Mouse (Mus musculus) forebrain, embryonic 13.5 days (tissue): ENCODE data around the gene Kif17. TPM values are rescaled to one million over a fixed set of nuclear protein-coding genes. Genes with fewer than 3 reads are reported as not detected.

Experiments used
- ATAC-seq: fragments of 200-750 bp; cut with Nextera tagmentation; 2 replicates; pipeline ENCODE4 v1.8.0; 2017
- H3K27ac ChIP-seq: fragments of 300-500 bp; sonication (generic); 2 replicates; pipeline ENCODE4 v1.5.1; 2015; ENCODE audit warnings: inconsistent platforms, mild to moderate bottlenecking, moderate library complexity
- H3K27me3 ChIP-seq: fragments of 300-500 bp; sonication (generic); 2 replicates; pipeline ENCODE4 v1.6.1; 2015; ENCODE audit warnings: mild to moderate bottlenecking, inconsistent platforms
- H3K36me3 ChIP-seq: fragments of 300-500 bp; sonication (generic); 2 replicates; pipeline ENCODE4 v1.6.1; 2015; ENCODE audit warnings: mild to moderate bottlenecking, inconsistent platforms; ENCODE audit not compliant: poor library complexity, severe bottlenecking
- H3K4me1 ChIP-seq: fragments of 300-500 bp; sonication (generic); 2 replicates; pipeline ENCODE4 v1.6.1; 2015; ENCODE audit warnings: inconsistent platforms
- H3K4me2 ChIP-seq: fragments of 300-500 bp; sonication (generic); 2 replicates; pipeline ENCODE4 v1.6.1; 2015; ENCODE audit warnings: inconsistent platforms, mild to moderate bottlenecking, moderate library complexity
- H3K4me3 ChIP-seq: fragments of 300-500 bp; sonication (generic); 2 replicates; pipeline ENCODE4 v1.5.1; 2015; ENCODE audit warnings: mild to moderate bottlenecking, inconsistent platforms
- H3K9ac ChIP-seq: fragments of 300-500 bp; sonication (generic); 2 replicates; pipeline ENCODE4 v1.6.1; 2015; ENCODE audit warnings: mild to moderate bottlenecking, inconsistent platforms
- H3K9me3 ChIP-seq: fragments of 300-500 bp; sonication (generic); replicated peaks from 2 replicates; pipeline ENCODE4 v1.6.1; 2016; ENCODE audit warnings: inconsistent platforms
- WGBS: fragments of 180-500 bp; shearing (Covaris S2); methylation state at CpG from one replicate; pipeline ENCODE4 v1.1.7; 2015; 5-methylcytosine and 5-hydroxymethylcytosine counted together
- polyA plus RNA-seq: library from polyadenylated mRNA; unstranded; fragments of >200 nt; fragmentation: Nextera tagmentation; extraction: Ambion mirVana; gene quantifications from 2 replicates; pipeline ENCODE4 v1.2.1, GENCODE M21; 2015

Kif17 gene
- 0.59 and 0.77 TPM in 2 replicates for polyA plus RNA-seq

GRCm38 (mm10) chr4:138250088-138250960 lies at the start of gene Kif17, which contains the start of gene Sh2d5:
Gene Kif17, plus strand, starts transcription at chr4:138250435.
Gene Sh2d5, plus strand, starts transcription at chr4:138250403.
- H3K27ac ChIP-seq = peak within 1 kb of the TSS; percentile 19; the same call in 1 of the 2 replicates
- peak; percentile 92 for ATAC-seq

GRCm38 (mm10) chr4:138200769-138201168 lies 49.5 kb upstream of the Kif17 start:
- no peaks in the 10 kb centered on the region for H3K27me3 ChIP-seq
- no peak overlapping the region for H3K4me3 ChIP-seq
- no peak overlapping the region for H3K4me2 ChIP-seq
- no peaks in the 10 kb centered on the region for H3K9me3 ChIP-seq
- no peak overlapping the region for H3K27ac ChIP-seq
- no peak overlapping the region for H3K9ac ChIP-seq
- no peaks in the 10 kb centered on the region for H3K4me1 ChIP-seq
- H3K36me3 ChIP-seq = peaks cover 96% of the 10 kb centered on the region
- ATAC-seq = no peak
- 95% methylated on average over 3 of the region's 3 CpGs for WGBS

More at GRCm38 (mm10) chr4:138250088-138250960, at the start of gene Kif17, which contains the start of gene Sh2d5:
- Histone ChIP-seq H3K27me3 (peaks cover 61% of the 10 kb centered on the region), H3K9ac (peak within 1 kb of the TSS; percentile 63), H3K9me3 (no peaks in the 10 kb centered on the region), H3K4me1 (peaks cover 34% of the 10 kb centered on the region), H3K36me3 (peaks cover 27% of the 10 kb centered on the region), H3K4me3 (peak within 1 kb of the TSS; percentile 54), H3K4me2 (peak within 1 kb of the TSS; percentile 98)
- under 1% methylated on average over 57 of the region's 74 CpGs for WGBS

- H3K9me3 ChIP-seq = no peaks in the 10 kb centered on the region
- no peak overlapping the region for H3K27ac ChIP-seq
- no peaks in the 10 kb centered on the region for H3K4me1 ChIP-seq
- no peak overlapping the region for H3K9ac ChIP-seq
- H3K36me3 ChIP-seq = peaks cover 94% of the 10 kb centered on the region
- 88% methylated on average over 9 of the region's 9 CpGs for WGBS
- no peaks in the 10 kb centered on the region for H3K27me3 ChIP-seq
- no peak overlapping the region for H3K4me2 ChIP-seq
- no peak for ATAC-seq
- H3K4me3 ChIP-seq = no peak overlapping the region
These were observed 48.5 kb upstream of the Kif17 start for GRCm38 (mm10) chr4:138201696-138202095.

DNA sequence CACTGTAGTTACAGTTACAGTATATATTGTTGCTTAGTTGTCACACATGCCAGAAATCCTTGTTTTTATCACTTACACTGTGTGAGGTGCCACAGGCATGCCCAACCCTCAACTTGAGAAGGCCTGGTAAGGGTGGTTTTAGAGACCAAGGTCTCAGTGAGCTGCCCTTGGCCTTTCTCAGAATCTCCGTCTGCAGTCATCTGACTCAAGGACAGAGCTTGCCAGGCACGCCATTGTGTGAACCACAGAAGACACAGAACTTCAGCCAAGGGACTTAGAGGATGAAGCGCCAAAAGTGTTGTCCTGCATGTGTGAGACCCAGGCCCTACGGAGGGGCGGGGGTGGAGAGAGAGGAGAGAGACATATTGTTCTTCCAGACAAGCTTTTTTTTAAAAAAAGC lies 40.1 kb upstream of the Kif17 start:
- no peak overlapping the region for H3K4me2 ChIP-seq

DNA sequence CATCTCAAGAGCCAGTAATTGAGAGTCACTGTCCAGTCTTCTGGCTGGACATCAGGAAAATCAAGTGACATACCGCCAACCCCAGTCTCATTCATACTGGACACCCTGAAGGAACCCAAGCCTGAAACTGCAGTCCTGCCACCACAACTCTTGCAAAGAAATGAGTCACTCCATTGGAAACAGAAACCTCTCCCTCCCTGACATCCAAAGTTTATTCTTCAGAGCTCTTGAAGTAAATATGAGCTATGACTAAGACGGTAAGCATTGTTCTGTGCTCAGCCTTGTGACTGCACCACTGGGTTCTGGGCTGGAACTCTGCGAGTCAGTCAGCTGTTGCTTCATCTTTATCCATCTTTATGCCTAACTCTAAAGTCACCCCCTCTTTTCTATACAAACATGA lies 36.4 kb upstream of the Kif17 start:
- peaks cover 14% of the 10 kb centered on the region for H3K36me3 ChIP-seq
- WGBS = 86% methylated on average over 3 of the region's 3 CpGs
- no peak overlapping the region for H3K9ac ChIP-seq
- ATAC-seq = no peak
- peaks cover 22% of the 10 kb centered on the region for H3K4me1 ChIP-seq
- H3K4me3 ChIP-seq = no peak overlapping the region
- H3K27me3 ChIP-seq = no peaks in the 10 kb centered on the region
- no peaks in the 10 kb centered on the region for H3K9me3 ChIP-seq
- no peak overlapping the region for H3K27ac ChIP-seq
- no peak overlapping the region for H3K4me2 ChIP-seq

More for the DNA sequence above, 40.1 kb upstream of the Kif17 start:
- Histone ChIP-seq H3K27me3 (no peaks in the 10 kb centered on the region), H3K9ac (no peak overlapping the region), H3K4me1 (no peaks in the 10 kb centered on the region), H3K36me3 (peaks cover 49% of the 10 kb centered on the region), H3K27ac (no peak overlapping the region), H3K4me3 (no peak overlapping the region), H3K9me3 (no peaks in the 10 kb centered on the region)
- 89% methylated on average over 5 of the region's 5 CpGs for WGBS
- no peak for ATAC-seq

DNA sequence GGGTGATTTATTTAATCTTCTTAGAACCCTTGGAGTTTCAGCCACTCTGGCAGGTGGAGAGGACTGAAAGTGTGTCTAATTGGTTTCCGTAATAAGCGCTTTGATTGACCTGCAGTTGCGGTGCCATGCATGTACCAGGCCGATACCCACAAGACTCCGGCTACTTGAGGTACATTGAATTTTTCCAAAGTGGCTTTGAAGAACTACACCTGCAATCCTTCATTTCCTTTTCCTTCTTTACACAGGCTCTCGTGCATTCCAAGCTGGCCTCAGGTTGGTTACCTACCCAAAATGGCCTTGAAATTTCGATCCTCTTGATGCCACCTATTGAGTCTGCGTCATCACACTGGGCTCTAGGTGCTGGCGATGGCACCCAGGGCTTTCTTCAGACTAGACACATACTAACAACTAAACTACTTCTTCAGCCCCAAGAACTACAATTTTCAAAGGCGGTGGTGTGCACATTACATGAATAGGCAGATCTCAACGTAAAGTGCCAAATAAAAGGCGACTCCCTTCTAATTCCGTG lies 34.5 kb upstream of the Kif17 start:
- Histone ChIP-seq H3K4me2 (peak overlapping the region; percentile 78), H3K4me3 (peak overlapping the region; percentile 99), H3K4me1 (peaks cover 39% of the 10 kb centered on the region), H3K9me3 (no peaks in the 10 kb centered on the region), H3K36me3 (no peaks in the 10 kb centered on the region), H3K9ac (peak overlapping the region; percentile 99), H3K27me3 (no peaks in the 10 kb centered on the region), H3K27ac (peak overlapping the region; percentile 99)
- ATAC-seq = no peak
- WGBS = 46% methylated on average over 13 of the region's 13 CpGs

DNA sequence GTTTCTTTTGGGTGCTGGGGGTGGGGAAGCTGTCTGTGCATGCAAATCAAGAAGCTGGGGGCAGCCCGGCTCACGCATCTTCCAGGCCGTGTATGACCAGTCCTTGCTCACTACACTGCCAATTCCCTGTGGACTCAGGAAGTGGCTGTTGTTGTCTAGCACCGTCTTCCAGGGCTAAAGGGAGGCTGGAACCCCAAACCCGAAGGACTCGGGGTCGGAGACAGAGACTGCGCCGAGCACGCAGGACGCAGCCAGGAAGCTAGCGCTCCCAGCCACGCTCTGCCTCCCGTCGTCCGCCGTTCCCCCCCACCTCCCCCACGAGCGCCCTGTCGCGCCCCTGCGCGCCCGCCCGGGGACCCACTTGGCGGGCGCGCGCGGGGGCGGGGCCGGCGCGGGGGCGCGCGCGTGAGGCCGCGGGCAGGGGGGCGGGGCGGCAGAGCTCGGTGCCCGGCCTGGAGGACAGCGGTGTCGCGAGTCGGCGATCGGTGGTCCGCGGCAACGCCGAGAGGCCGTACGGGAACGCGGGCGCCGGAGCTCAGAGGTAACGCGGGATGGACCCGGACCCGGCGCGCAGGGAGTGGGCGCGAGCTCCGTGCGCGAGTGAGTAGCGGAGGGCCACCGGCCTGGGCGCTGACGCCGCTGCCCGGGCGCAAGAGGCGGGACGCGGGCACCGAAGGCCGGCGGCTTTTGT lies 33.9 kb upstream of the Kif17 start, which contains the start of gene Hp1bp3:
Hp1bp3 (plus strand) TSS at position 97 of the 691 bp plus-strand sequence.
- peak; percentile 75 for ATAC-seq
- Histone ChIP-seq H3K36me3 (no peaks in the 10 kb centered on the region), H3K4me2 (peak within 1 kb of the TSS; percentile 89), H3K27me3 (no peaks in the 10 kb centered on the region), H3K4me1 (peaks cover 40% of the 10 kb centered on the region), H3K27ac (peak within 1 kb of the TSS; percentile 99), H3K9ac (peak within 1 kb of the TSS; percentile 99), H3K4me3 (peak within 1 kb of the TSS; percentile 99), H3K9me3 (no peaks in the 10 kb centered on the region)
- under 1% methylated on average over 60 of the region's 84 CpGs for WGBS

DNA sequence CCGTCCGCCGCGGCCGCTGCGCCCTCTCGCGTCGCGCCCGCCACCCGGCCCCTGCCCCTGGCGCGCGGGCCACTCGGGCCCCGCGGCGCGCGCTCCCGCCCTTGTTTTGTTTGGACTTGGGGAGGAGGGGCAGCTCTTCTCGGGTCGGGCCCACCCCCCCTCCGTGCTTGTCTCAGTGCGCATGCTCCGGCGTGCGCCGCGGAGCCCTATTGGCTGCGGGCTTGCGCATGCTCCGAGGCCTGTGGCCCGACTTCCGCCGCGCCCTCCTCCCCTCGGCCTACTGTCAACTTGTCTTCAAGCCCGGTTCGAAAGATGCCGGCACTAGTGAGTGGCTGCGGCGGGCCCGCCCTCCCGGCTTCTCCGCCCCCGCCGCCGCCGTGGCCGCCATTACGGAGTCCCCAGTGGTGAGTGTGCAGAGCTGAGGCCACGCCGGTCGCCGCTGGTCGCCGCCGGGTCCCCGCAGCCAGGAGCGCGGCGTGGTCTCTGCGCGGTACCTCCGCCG lies 33.3 kb upstream of the Kif17 start:
- H3K27ac ChIP-seq = peak overlapping the region; percentile 99
- peaks cover 1% of the 10 kb centered on the region for H3K36me3 ChIP-seq
- H3K4me1 ChIP-seq = peaks cover 40% of the 10 kb centered on the region
- under 1% methylated on average over 49 of the region's 68 CpGs for WGBS
- H3K4me2 ChIP-seq = peak overlapping the region; percentile 89
- H3K9ac ChIP-seq = peak overlapping the region; percentile 99
- peak overlapping the region; percentile 99 for H3K4me3 ChIP-seq
- peak; percentile 96 for ATAC-seq
- H3K9me3 ChIP-seq = no peaks in the 10 kb centered on the region
- no peaks in the 10 kb centered on the region for H3K27me3 ChIP-seq

GRCm38 (mm10) chr4:138217441-138217840 lies 32.8 kb upstream of the Kif17 start:
- Histone ChIP-seq H3K27me3 (no peaks in the 10 kb centered on the region), H3K4me2 (peak overlapping the region; percentile 89), H3K27ac (peak overlapping the region; percentile 99), H3K9ac (peak overlapping the region; percentile 99), H3K4me3 (peak overlapping the region; percentile 99), H3K9me3 (no peaks in the 10 kb centered on the region), H3K4me1 (peaks cover 40% of the 10 kb centered on the region), H3K36me3 (peaks cover 6% of the 10 kb centered on the region)
- ATAC-seq = no peak; the same call in none of the 2 replicates
- under 1% methylated on average over 36 of the region's 36 CpGs for WGBS

DNA sequence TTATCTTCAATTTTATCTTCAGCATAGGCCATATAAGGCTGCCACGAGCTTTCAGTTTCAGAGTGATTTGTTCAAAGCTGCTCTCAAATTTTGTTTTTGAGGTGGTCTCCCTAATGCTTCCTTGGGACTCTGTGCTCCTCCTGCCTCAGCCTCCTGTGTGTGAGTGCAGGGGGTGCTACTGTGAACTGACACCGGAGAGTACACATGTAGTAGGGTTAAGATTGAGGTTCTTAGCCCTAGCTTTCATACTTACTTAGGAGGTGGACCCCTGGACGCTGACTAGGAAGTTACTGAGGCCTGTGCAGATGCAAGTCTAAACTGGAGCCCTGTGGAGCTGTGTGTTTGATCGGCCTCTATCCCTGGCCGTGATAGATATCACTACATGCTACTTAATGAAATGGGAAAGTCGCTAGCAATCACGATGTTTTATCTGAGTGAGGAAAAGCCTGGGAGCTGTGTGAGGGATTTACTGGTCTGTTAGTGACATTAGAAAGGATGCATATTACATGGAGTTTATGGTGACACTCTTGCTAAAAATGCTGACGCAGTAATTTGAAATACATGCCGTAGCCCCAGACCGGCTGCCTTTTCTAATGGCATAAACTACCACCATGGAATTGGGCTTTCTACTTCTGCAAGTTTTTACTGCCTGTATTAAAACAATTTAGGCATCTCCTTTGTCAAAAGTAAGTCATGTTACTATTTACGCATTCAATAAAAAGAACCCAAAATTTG lies 32.1 kb upstream of the Kif17 start:
- peak overlapping the region; percentile 99 for H3K9ac ChIP-seq
- 84% methylated on average over 11 of the region's 11 CpGs for WGBS
- no peaks in the 10 kb centered on the region for H3K27me3 ChIP-seq
- peaks cover 13% of the 10 kb centered on the region for H3K36me3 ChIP-seq
- peaks cover 40% of the 10 kb centered on the region for H3K4me1 ChIP-seq
- no peaks in the 10 kb centered on the region for H3K9me3 ChIP-seq
- H3K27ac ChIP-seq = peak overlapping the region; percentile 99
- H3K4me2 ChIP-seq = peak overlapping the region; percentile 89
- no peak for ATAC-seq
- peak overlapping the region; percentile 99 for H3K4me3 ChIP-seq

GRCm38 (mm10) chr4:138219331-138219730 lies 30.9 kb upstream of the Kif17 start:
- peak overlapping the region; percentile 19; the same call in 1 of the 2 replicates for H3K9ac ChIP-seq
- H3K27me3 ChIP-seq = no peaks in the 10 kb centered on the region
- H3K4me1 ChIP-seq = peaks cover 40% of the 10 kb centered on the region
- H3K27ac ChIP-seq = no peak overlapping the region
- H3K36me3 ChIP-seq = peaks cover 25% of the 10 kb centered on the region
- no peak for ATAC-seq
- H3K4me3 ChIP-seq = no peak overlapping the region
- WGBS = 92% methylated on average over 5 of the region's 5 CpGs
- no peaks in the 10 kb centered on the region for H3K9me3 ChIP-seq
- H3K4me2 ChIP-seq = peak overlapping the region; percentile 89
